Mouse (Mus musculus) cortical plate, adult 2 months (tissue): ENCODE data around the gene Gigyf1.

Source experiments
- CTCF ChIP-seq: fragments of 200-500 bp; IDR thresholded peaks from 2 replicates; pipeline ENCODE4 v1.5.1; 2011; ENCODE audit warnings: mild to moderate bottlenecking, control low read depth, low read length; ENCODE audit not compliant: insufficient read depth; ENCODE audit errors: extremely low read depth
- POLR2A ChIP-seq: fragments of 200-500 bp; IDR thresholded peaks from 2 replicates; pipeline ENCODE4 v1.6.1; 2011; ENCODE audit warnings: mild to moderate bottlenecking, low read length, control low read depth; ENCODE audit not compliant: insufficient read depth; ENCODE audit errors: extremely low read depth

DNA sequence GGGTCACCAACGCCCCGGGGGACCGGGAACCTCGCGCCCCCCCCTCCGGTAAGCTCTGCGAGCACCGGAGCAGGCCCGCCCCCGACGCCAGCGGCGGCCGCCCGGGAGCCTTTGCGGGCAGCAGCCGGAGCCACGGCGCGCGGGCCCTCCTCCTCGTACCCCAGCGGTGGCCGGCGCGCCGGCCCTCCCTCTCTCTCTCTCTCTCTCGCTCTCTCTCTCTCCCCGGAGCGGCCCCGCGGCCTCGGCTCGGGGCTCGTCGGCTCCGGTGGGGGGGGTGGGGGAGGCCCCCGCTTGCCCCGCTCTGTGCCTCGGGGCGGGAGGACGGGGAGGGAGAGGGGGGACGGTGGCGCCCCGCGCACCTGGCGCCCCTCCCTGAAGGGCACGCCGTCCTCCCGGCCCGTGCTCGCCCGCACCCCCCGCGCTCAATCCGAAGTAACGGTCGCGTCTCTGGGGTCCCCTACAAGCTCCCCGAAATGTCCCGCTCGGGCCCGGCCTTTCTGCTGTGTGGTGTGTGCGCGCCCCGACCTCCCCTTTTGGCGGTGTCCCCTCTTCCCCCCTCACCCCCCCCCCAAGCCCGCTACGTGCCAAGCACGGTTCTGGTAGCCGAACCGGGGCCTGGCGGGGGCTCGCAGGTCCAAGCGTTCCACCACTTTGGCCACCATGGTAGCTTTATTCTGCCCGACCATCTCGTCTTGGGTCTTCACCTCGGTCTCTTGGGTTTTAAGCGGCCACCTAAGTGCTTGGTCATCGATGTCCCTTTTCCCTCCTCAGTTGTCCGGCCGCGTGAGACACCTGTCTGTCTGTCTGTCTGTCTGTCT, 7.6 kb upstream of the Gigyf1 start:
- TF ChIP-seq CTCF: no peak
- TF ChIP-seq POLR2A: no peak
